Mouse (Mus musculus) MEL (cell line): Measurements from ENCODE around the gene Tnks2. TPM values are rescaled to one million over a fixed set of nuclear protein-coding genes. Genes with fewer than 3 reads are reported as not detected.

Experiments
- DNase-seq: peaks from one replicate; pipeline ENCODE4 v3.0.0; 2011; ENCODE audit warnings: low read depth, low spot score
- H3K27ac ChIP-seq: 2 replicates; pipeline ENCODE4 v1.5.1; 2012; ENCODE audit warnings: low read depth, mild to moderate bottlenecking, control low read depth, low read length, moderate library complexity; ENCODE audit not compliant: control insufficient read depth
- H3K27me3 ChIP-seq, 2 experiments: fragments of 150-350 bp in 1 of 2; sonication (generic) in 1 of 2; 2 replicates each; pipeline ENCODE4 v1.6.1; 2012; ENCODE audit warnings: low read length in 2 of 2, mild to moderate bottlenecking in 2 of 2, improper control_type of control experiment in 1 of 2, moderate library complexity in 1 of 2; ENCODE audit not compliant: insufficient read depth in 2 of 2, control insufficient read depth in 1 of 2
- H3K36me3 ChIP-seq, 2 experiments: 2 replicates each; pipeline ENCODE4 v1.6.1; 2012 to 2014; ENCODE audit warnings: low read length in 2 of 2, improper control_type of control experiment in 1 of 2, inconsistent platforms in 1 of 2, mild to moderate bottlenecking in 1 of 2; ENCODE audit not compliant: insufficient read depth in 2 of 2, control insufficient read depth in 1 of 2
- H3K4me1 ChIP-seq, 2 experiments: fragments of 150-350 bp in 1 of 2; sonication (generic) in 1 of 2; 2 replicates each; pipeline ENCODE4 v1.6.1; 2012; ENCODE audit warnings: low read length in 2 of 2, improper control_type of control experiment in 1 of 2, mild to moderate bottlenecking in 1 of 2; ENCODE audit not compliant: insufficient read depth in 2 of 2, control insufficient read depth in 1 of 2
- H3K4me3 ChIP-seq, 2 experiments: fragments of 150-350 bp in 1 of 2; sonication (generic) in 1 of 2; 2 replicates each; pipeline ENCODE4 v1.5.1; 2012; ENCODE audit warnings: low read depth in 2 of 2, low read length in 2 of 2, mild to moderate bottlenecking in 2 of 2, moderate library complexity in 2 of 2, control low read depth in 1 of 2, improper control_type of control experiment in 1 of 2; ENCODE audit not compliant: control insufficient read depth in 1 of 2, insufficient read depth in 1 of 2
- H3K79me2 ChIP-seq: 2 replicates; pipeline ENCODE4 v1.6.1; 2012; ENCODE audit warnings: mild to moderate bottlenecking, low read length, moderate library complexity; ENCODE audit not compliant: control insufficient read depth, poor library complexity, insufficient read depth
- H3K9ac ChIP-seq: 2 replicates; pipeline ENCODE4 v1.6.1; 2012; ENCODE audit warnings: low read depth, mild to moderate bottlenecking, control low read depth, low read length, moderate library complexity; ENCODE audit not compliant: control insufficient read depth, poor library complexity, severe bottlenecking
- H3K9me3 ChIP-seq: fragments of 150-350 bp; sonication (generic); replicated peaks from 2 replicates; pipeline ENCODE4 v1.6.1; 2012; ENCODE audit warnings: mild to moderate bottlenecking, low read length, improper control_type of control experiment, moderate library complexity; ENCODE audit not compliant: insufficient read depth
- CHD2 ChIP-seq: IDR thresholded peaks from 2 replicates; pipeline ENCODE4 v1.6.1; 2011; ENCODE audit warnings: low read length, improper control_type of control experiment
- ELF1 ChIP-seq: IDR thresholded peaks from 2 replicates; pipeline ENCODE4 v1.6.1; 2014; ENCODE audit warnings: low read depth, mild to moderate bottlenecking, inconsistent platforms, low read length, improper control_type of control experiment, moderate library complexity
- GABPA ChIP-seq: IDR thresholded peaks from 2 replicates; pipeline ENCODE4 v1.6.1; 2012; ENCODE audit warnings: low read depth, mild to moderate bottlenecking, inconsistent platforms, low read length, improper control_type of control experiment, moderate library complexity
- GATA1 ChIP-seq: IDR thresholded peaks from 2 replicates; pipeline ENCODE4 v1.6.1; 2011; ENCODE audit warnings: low read depth, low read length, improper control_type of control experiment
- HCFC1 ChIP-seq: IDR thresholded peaks from 2 replicates; pipeline ENCODE4 v1.6.1; 2012; ENCODE audit warnings: low read depth, mild to moderate bottlenecking, inconsistent platforms, low read length, improper control_type of control experiment, moderate library complexity
- MAZ ChIP-seq: IDR thresholded peaks from 2 replicates; pipeline ENCODE4 v1.6.1; 2012; ENCODE audit warnings: low read depth, mild to moderate bottlenecking, inconsistent platforms, low read length, improper control_type of control experiment
- MXI1 ChIP-seq: IDR thresholded peaks from 2 replicates; pipeline ENCODE4 v1.6.1; 2011; ENCODE audit warnings: mild to moderate bottlenecking, low read depth, low read length, improper control_type of control experiment
- MYC ChIP-seq: IDR thresholded peaks from 2 replicates; pipeline ENCODE4 v1.6.1; 2011; ENCODE audit warnings: low read depth, mild to moderate bottlenecking, low read length, improper control_type of control experiment, moderate library complexity
- NRF1 ChIP-seq: IDR thresholded peaks from 2 replicates; pipeline ENCODE4 v1.6.1; 2014; ENCODE audit warnings: low read depth, mild to moderate bottlenecking, inconsistent platforms, low read length, improper control_type of control experiment, moderate library complexity; ENCODE audit not compliant: poor library complexity, insufficient read depth, severe bottlenecking
- POLR2AphosphoS2 ChIP-seq: IDR thresholded peaks from 2 replicates; pipeline ENCODE4 v1.6.1; 2011; ENCODE audit warnings: low read length, improper control_type of control experiment
- RAD21 ChIP-seq: IDR thresholded peaks from 2 replicates; pipeline ENCODE4 v1.6.1; 2011; ENCODE audit warnings: mild to moderate bottlenecking, low read depth, low read length, improper control_type of control experiment
- SIN3A ChIP-seq: IDR thresholded peaks from 2 replicates; pipeline ENCODE4 v1.6.1; 2012; ENCODE audit warnings: low read length, improper control_type of control experiment, inconsistent platforms
- TAL1 ChIP-seq: IDR thresholded peaks from 2 replicates; pipeline ENCODE4 v1.6.1; 2012; ENCODE audit warnings: mild to moderate bottlenecking, inconsistent platforms, low read length, moderate library complexity, mixed read lengths
- TBP ChIP-seq: IDR thresholded peaks from 2 replicates; pipeline ENCODE4 v1.8.0; 2011; ENCODE audit warnings: low read depth, low read length, improper control_type of control experiment
- ZC3H11A ChIP-seq: IDR thresholded peaks from 2 replicates; pipeline ENCODE4 v1.6.1; 2012; ENCODE audit warnings: low read depth, mild to moderate bottlenecking, inconsistent platforms, low read length, improper control_type of control experiment
- ZKSCAN1 ChIP-seq: IDR thresholded peaks from 2 replicates; pipeline ENCODE4 v1.6.1; 2012; ENCODE audit warnings: low read depth, mild to moderate bottlenecking, inconsistent platforms, low read length, improper control_type of control experiment, moderate library complexity
- polyA plus RNA-seq, 2 experiments: library from polyadenylated mRNA; stranded (reverse) in 1 of 2; unstranded in 1 of 2; fragments of >175 nt in 1 of 2; fragments of >200 nt in 1 of 2; gene quantifications; 2 replicates each; pipeline versions ENCODE4 v1.2.1 to v1.2.4; 2012; ENCODE audit warnings: low replicate concordance in 2 of 2, low read depth in 1 of 2; ENCODE audit not compliant: insufficient read length in 2 of 2, insufficient read depth in 1 of 2, missing spikeins in 1 of 2
- total RNA-seq: library from RNA; depleted of rRNA; stranded (reverse); fragments of 300-350 nt; gene quantifications from 2 replicates; pipeline ENCODE4 v1.2.3, GENCODE M21; 2012

The Tnks2 gene
- total and polyA plus RNA-seq, 3 experiments, result 22.3 to 65.0 (median 50.2) TPM

- no peaks in the 10 kb centered on the region for H3K27me3 ChIP-seq
- no peak for TF ChIP-seq RAD21
- no peak for TF ChIP-seq MAZ
- TF ChIP-seq POLR2AphosphoS2, result no peak
- TF ChIP-seq TBP, result no peak
- no peak for TF ChIP-seq MXI1
- DNase-seq, result no peak
- no peaks in the 10 kb centered on the region for H3K9me3 ChIP-seq
- H3K79me2 ChIP-seq, result no peaks in the 10 kb centered on the region
- H3K4me3 ChIP-seq, result no peak overlapping the region
- H3K4me1 ChIP-seq, result peaks cover 5% of the 10 kb centered on the region in 2 experiments; a peak in 2 of 4 replicates
- H3K27ac ChIP-seq, result no peak overlapping the region
- H3K9ac ChIP-seq, result no peak overlapping the region
- peaks cover 0 to 4% of the 10 kb centered on the region in 2 experiments; a peak in 2 of 4 replicates for H3K36me3 ChIP-seq
Measured at GRCm38 (mm10) chr19:36809476-36810168, 24.4 kb upstream of the Tnks2 start.

- Histone ChIP-seq H3K4me3 (no peak overlapping the region), H3K27ac (no peak overlapping the region), H3K36me3 (peaks cover 0 to 6% of the 10 kb centered on the region in 2 experiments; a peak in 2 of 4 replicates), H3K79me2 (no peaks in the 10 kb centered on the region), H3K9me3 (no peaks in the 10 kb centered on the region), H3K9ac (no peak overlapping the region), H3K27me3 (no peaks in the 10 kb centered on the region), H3K4me1 (peaks cover 6 to 8% of the 10 kb centered on the region in 2 experiments; a peak in 3 of 4 replicates)
- no peak for TF ChIP-seq HCFC1
- TF ChIP-seq GATA1, result no peak
- no peak for TF ChIP-seq GABPA
- TF ChIP-seq NRF1, result no peak
- TF ChIP-seq ELF1, result no peak
- TF ChIP-seq MXI1, result no peak
- TF ChIP-seq MYC, result no peak
- no peak for TF ChIP-seq TAL1
- TF ChIP-seq POLR2AphosphoS2, result no peak
- TF ChIP-seq CHD2, result no peak
- TF ChIP-seq SIN3A, result no peak
- no peak for TF ChIP-seq ZC3H11A
- TF ChIP-seq RAD21, result no peak
- no peak for TF ChIP-seq ZKSCAN1
- DNase-seq, result no peak
Measured at GRCm38 (mm10) chr19:36812011-36812410, 22.0 kb upstream of the Tnks2 start.
